Mouse (Mus musculus) kidney, adult 2 months (tissue): ENCODE measurements at regions not wholly inside any gene's neighbourhood (a gene's known extent, or its start where the extent isn't known, plus 50 kb on each side); places are given as distances from the start of the nearest gene placed in this dataset.

ENCODE experiments used
- CTCF ChIP-seq: fragments of 200-500 bp; conservative IDR thresholded peaks from 2 replicates; pipeline ENCODE4 v1.5.1; 2011; ENCODE audit warnings: low read depth, mild to moderate bottlenecking, control low read depth, low read length, moderate library complexity, mixed read lengths; ENCODE audit not compliant: insufficient read depth, insufficient read length
- POLR2A ChIP-seq: fragments of 200-500 bp; IDR thresholded peaks from one replicate; pipeline ENCODE4 v1.6.1; 2011; ENCODE audit warnings: low read depth, low read length, control low read depth

GRCm38 (mm10) chr3:148324911-148325621 is 665.3 kb downstream of the Adgrl2 start:
- TF ChIP-seq CTCF (no peak), POLR2A (no peak)
